Mouse (Mus musculus) E14TG2a.4 (cell line): Measurements from ENCODE around the gene Epha6.

Experiments
- CTCF ChIP-seq: conservative IDR thresholded peaks from 2 replicates; pipeline ENCODE4 v1.5.1; 2014; ENCODE audit warnings: low read length
- NANOG ChIP-seq: IDR thresholded peaks from 2 replicates; pipeline ENCODE4 v1.6.1; 2014; ENCODE audit warnings: borderline replicate concordance, low read length, mixed read lengths
- POU5F1 ChIP-seq: IDR thresholded peaks from 2 replicates; pipeline ENCODE4 v1.6.1; 2014; ENCODE audit warnings: low read length, borderline replicate concordance

DNA sequence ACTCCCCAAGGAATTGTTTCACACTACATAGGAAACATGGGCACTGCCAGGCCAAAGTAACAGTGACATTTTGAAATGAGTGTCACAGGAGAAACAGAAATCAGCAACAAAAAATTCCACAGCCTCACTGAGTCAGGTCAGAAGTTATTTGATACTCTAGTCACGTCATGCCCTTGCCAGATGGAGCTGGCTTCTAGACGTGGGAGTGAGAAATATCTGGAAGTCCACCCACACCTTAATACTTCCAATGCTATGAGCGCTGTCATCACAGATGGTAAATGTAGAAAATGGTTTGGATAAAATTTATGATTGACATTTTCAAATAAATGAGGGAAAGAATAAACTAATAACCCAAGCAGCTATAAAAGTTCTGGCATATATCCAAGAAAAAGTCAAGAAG lies 210.0 kb downstream of the Epha6 start:
- TF ChIP-seq CTCF (no peak), NANOG (no peak), POU5F1 (no peak)
